Mouse (Mus musculus): Measurements from ENCODE around the gene Amer2.

GRCm38 (mm10) chr14:60345326-60345876 is 27.7 kb upstream of the Amer2 start:
- TF ChIP-seq CTCF (IDR thresholded peaks at IDR 0.05; ENCODE audit: borderline replicate concordance, control insufficient read depth, extremely low read depth, insufficient read depth, low read length, poor library complexity) (no peak), POLR2A (IDR thresholded peaks at IDR 0.05; ENCODE audit: control insufficient read depth, extremely low read depth, insufficient read depth, low read length, poor library complexity) (no peak)

Measured in thymus, adult 2 months (tissue).